ENCODE assay signal across 36 mouse cellular contexts in genomic region chr6:92316781-92317180, GRCm38 (mm10).
"Had no signal": no experiment of that assay in that cellular context is flagged by ENCODE, and none has a peak within 500 bp of the region (broad histone marks: within the 10 kb centered on the region; RNA-seq: fewer than 3 reads in every experiment).

No protein-coding gene starts in this region.

- H3K4me1 ChIP-seq: heart, embryonic 10.5 days; heart, embryonic 12.5 days; heart, embryonic 13.5 days; heart, embryonic 15.5 days; hindbrain, embryonic 10.5 days; hindbrain, embryonic 12.5 days; hindbrain, embryonic 13.5 days; hindbrain, embryonic 15.5 days; intestine, embryonic 15.5 days; kidney, embryonic 15.5 days had no signal

- H3K9ac ChIP-seq: heart, embryonic 12.5 days; heart, embryonic 13.5 days; heart, embryonic 15.5 days; hindbrain, embryonic 12.5 days; hindbrain, embryonic 13.5 days; hindbrain, embryonic 14.5 days; hindbrain, embryonic 15.5 days; intestine, embryonic 15.5 days; kidney, embryonic 15.5 days had no signal

- H3K4me3 ChIP-seq: heart, adult 2 months; heart, embryonic 10.5 days; heart, embryonic 12.5 days; heart, embryonic 13.5 days; heart, embryonic 15.5 days; hindbrain, embryonic 10.5 days; hindbrain, embryonic 12.5 days; hindbrain, embryonic 13.5 days; hindbrain, embryonic 15.5 days; intestine, embryonic 15.5 days; kidney, embryonic 15.5 days; layer of hippocampus, adult 2 months had no signal

- ATAC-seq: hindbrain, embryonic 16.5 days; hindbrain, postnatal 0 days; inflammation-experienced regulatory T-cells, adult 6 months; intestine, embryonic 15.5 days; intestine, embryonic 16.5 days; intestine, postnatal 0 days had no signal

- H3K36me3 ChIP-seq: heart, embryonic 10.5 days; heart, embryonic 12.5 days; heart, embryonic 13.5 days; heart, embryonic 15.5 days; hindbrain, embryonic 10.5 days; hindbrain, embryonic 12.5 days; hindbrain, embryonic 13.5 days; hindbrain, embryonic 15.5 days; intestine, embryonic 15.5 days; kidney, embryonic 15.5 days had no signal

- H3K27ac ChIP-seq: heart, adult 2 months; heart, embryonic 10.5 days; heart, embryonic 13.5 days; heart, embryonic 15.5 days; hindbrain, embryonic 10.5 days; hindbrain, embryonic 12.5 days; hindbrain, embryonic 13.5 days; hindbrain, embryonic 14.5 days; hindbrain, embryonic 15.5 days; hindbrain, postnatal 0 days; intestine, embryonic 15.5 days; kidney, embryonic 15.5 days; kidney, postnatal 0 days; layer of hippocampus, adult 2 months had no signal

- H3K27me3 ChIP-seq: heart, embryonic 12.5 days; heart, embryonic 13.5 days; heart, embryonic 15.5 days; hindbrain, embryonic 12.5 days; hindbrain, embryonic 13.5 days; hindbrain, embryonic 15.5 days; intestine, embryonic 15.5 days; kidney, embryonic 15.5 days had no signal

- H3K4me2 ChIP-seq: heart, embryonic 11.5 days; heart, embryonic 12.5 days; heart, embryonic 13.5 days; heart, embryonic 15.5 days; hindbrain, embryonic 12.5 days; hindbrain, embryonic 13.5 days; hindbrain, embryonic 14.5 days; hindbrain, embryonic 15.5 days; intestine, embryonic 15.5 days; kidney, embryonic 15.5 days had no signal

- H3K9me3 ChIP-seq: heart, embryonic 10.5 days; heart, embryonic 12.5 days; heart, embryonic 13.5 days; heart, embryonic 15.5 days; hindbrain, embryonic 10.5 days; hindbrain, embryonic 12.5 days; hindbrain, embryonic 13.5 days; hindbrain, embryonic 15.5 days; intestine, embryonic 15.5 days; kidney, embryonic 15.5 days had no signal

- DNase-seq: heart, adult 18-20 months; heart, adult 2 months; heart, postnatal 10 days; heart, postnatal 14 days; heart, postnatal 36 days; heart, postnatal 4 days; kidney, adult 11 months; kidney, adult 18-20 months; kidney, adult 2 months; kidney, adult 8-10 months; kidney, adult 9 months; kidney, postnatal 10 days; kidney, postnatal 14 days; kidney, postnatal 25 days; kidney, postnatal 36 days; kidney, postnatal 4 days; layer of hippocampus, adult 9-11 months had no signal
